Mouse (Mus musculus) stomach, embryonic 14.5 days (tissue): ENCODE results near the gene Col18a1. TPM values are rescaled to one million over a fixed set of nuclear protein-coding genes. Genes with fewer than 3 reads are reported as not detected.
A peak's percentile ranks its signal among the peaks of the same experiment; 100 is the strongest.

Experiments
- ATAC-seq: fragments of 200-750 bp; cut with Nextera tagmentation; 2 replicates; pipeline ENCODE4 v1.8.0; 2017; ENCODE audit warnings: low read depth, moderate TSS enrichment; ENCODE audit not compliant: insufficient number of reproducible peaks, insufficient read depth, low FRiP score
- H3K27ac ChIP-seq: fragments of 300-500 bp; sonication (generic); 2 replicates; pipeline ENCODE4 v1.5.1; 2014; ENCODE audit warnings: mild to moderate bottlenecking, low read length, moderate library complexity, mixed read lengths
- H3K27me3 ChIP-seq: fragments of 300-500 bp; sonication (generic); 2 replicates; pipeline ENCODE4 v1.6.1; 2014; ENCODE audit warnings: low read length, control low read depth, mixed read lengths; ENCODE audit not compliant: control insufficient read depth, insufficient read depth
- H3K36me3 ChIP-seq: fragments of 300-500 bp; sonication (generic); 2 replicates; pipeline ENCODE4 v1.6.1; 2014; ENCODE audit warnings: mild to moderate bottlenecking, control low read depth, low read length, moderate library complexity, mixed read lengths; ENCODE audit not compliant: control insufficient read depth, insufficient read depth
- H3K4me1 ChIP-seq: fragments of 300-500 bp; sonication (generic); 2 replicates; pipeline ENCODE4 v1.6.1; 2014; ENCODE audit warnings: low read length, control low read depth, mixed read lengths; ENCODE audit not compliant: control insufficient read depth, insufficient read depth
- H3K4me2 ChIP-seq: fragments of 300-500 bp; sonication (generic); replicated peaks from 2 replicates; pipeline ENCODE4 v1.6.1; 2014; ENCODE audit warnings: low read depth, low read length, control low read depth
- H3K4me3 ChIP-seq: fragments of 300-500 bp; sonication (generic); 2 replicates; pipeline ENCODE4 v1.5.1; 2014; ENCODE audit warnings: low read depth, low read length, control low read depth
- H3K9ac ChIP-seq: fragments of 300-500 bp; sonication (generic); replicated peaks from 2 replicates; pipeline ENCODE4 v1.6.1; 2014; ENCODE audit warnings: low read depth, mild to moderate bottlenecking, control low read depth, low read length, moderate library complexity, mixed read lengths
- H3K9me3 ChIP-seq: fragments of 300-500 bp; sonication (generic); 2 replicates; pipeline ENCODE4 v1.6.1; 2016; ENCODE audit warnings: low read depth, low read length, control low read depth; ENCODE audit not compliant: control insufficient read depth
- WGBS: fragments of 180-500 bp; shearing (Covaris S2); extraction: QIAGEN DNeasy Blood & Tissue Kit; methylation state at CpG from one replicate; pipeline ENCODE4 v1.1.7; 2014; 5-methylcytosine and 5-hydroxymethylcytosine counted together
- polyA plus RNA-seq: library from polyadenylated mRNA; unstranded; fragments of >200 nt; fragmentation: Nextera tagmentation; extraction: Ambion mirVana; gene quantifications from 2 replicates; pipeline ENCODE4 v1.2.1, GENCODE M21; 2014

The Col18a1 gene
- polyA plus RNA-seq, 1 experiment from 2014 or later: 49.8 TPM

GRCm38 (mm10) chr10:77048606-77049005 lies 117.7 kb downstream of the Col18a1 start:
- peaks cover 36% of the 10 kb centered on the region for H3K36me3 ChIP-seq
- H3K9me3 ChIP-seq: no peaks in the 10 kb centered on the region
- H3K4me1 ChIP-seq: no peaks in the 10 kb centered on the region
- no peak overlapping the region for H3K27ac ChIP-seq
- no peak overlapping the region for H3K4me2 ChIP-seq
- 90% methylated on average over 3 of the region's 3 CpGs for WGBS
- no peak overlapping the region for H3K4me3 ChIP-seq
- no peak for ATAC-seq
- H3K9ac ChIP-seq: no peak overlapping the region
- no peaks in the 10 kb centered on the region for H3K27me3 ChIP-seq

- WGBS: 68% methylated on average over 4 of the region's 4 CpGs
- H3K4me3 ChIP-seq: no peak overlapping the region
- H3K4me2 ChIP-seq: no peak overlapping the region
- H3K27me3 ChIP-seq: no peaks in the 10 kb centered on the region
- H3K27ac ChIP-seq: no peak overlapping the region
- H3K4me1 ChIP-seq: no peaks in the 10 kb centered on the region
- H3K9ac ChIP-seq: no peak overlapping the region
- H3K36me3 ChIP-seq: peaks cover 36% of the 10 kb centered on the region
- H3K9me3 ChIP-seq: no peaks in the 10 kb centered on the region
- ATAC-seq: no peak
These were observed 118.2 kb downstream of the Col18a1 start for GRCm38 (mm10) chr10:77048196-77048595.

- H3K36me3 ChIP-seq: peaks cover 16% of the 10 kb centered on the region; the same call in 1 of the 2 replicates
- H3K4me3 ChIP-seq: no peak overlapping the region
- no peak overlapping the region for H3K9ac ChIP-seq
- no peaks in the 10 kb centered on the region for H3K27me3 ChIP-seq
- WGBS: 79% methylated on average over 8 of the region's 8 CpGs
- H3K9me3 ChIP-seq: no peaks in the 10 kb centered on the region
- no peak for ATAC-seq
- H3K4me1 ChIP-seq: peaks cover 16% of the 10 kb centered on the region
- H3K4me2 ChIP-seq: no peak overlapping the region
- no peak overlapping the region for H3K27ac ChIP-seq
These were observed 127.7 kb downstream of the Col18a1 start for GRCm38 (mm10) chr10:77038579-77039174.

GRCm38 (mm10) chr10:77035487-77035886 lies 130.9 kb downstream of the Col18a1 start:
- H3K27ac ChIP-seq: no peak overlapping the region
- H3K4me1 ChIP-seq: peaks cover 16% of the 10 kb centered on the region
- H3K36me3 ChIP-seq: peaks cover 6% of the 10 kb centered on the region; the same call in 1 of the 2 replicates
- H3K4me2 ChIP-seq: no peak overlapping the region
- ATAC-seq: no peak
- 75% methylated on average over 6 of the region's 6 CpGs for WGBS
- H3K9me3 ChIP-seq: no peaks in the 10 kb centered on the region
- H3K4me3 ChIP-seq: no peak overlapping the region
- no peak overlapping the region for H3K9ac ChIP-seq
- H3K27me3 ChIP-seq: no peaks in the 10 kb centered on the region

GRCm38 (mm10) chr10:77033323-77034025 lies 132.9 kb downstream of the Col18a1 start:
- ATAC-seq: peak; percentile 70
- under 1% methylated on average over 30 of the region's 30 CpGs for WGBS
- Histone ChIP-seq H3K27me3 (no peaks in the 10 kb centered on the region), H3K4me1 (peaks cover 16% of the 10 kb centered on the region), H3K4me2 (peak overlapping the region; percentile 68), H3K4me3 (peak overlapping the region; percentile 64), H3K36me3 (peaks cover under 1% of the 10 kb centered on the region; the same call in 1 of the 2 replicates), H3K9ac (peak overlapping the region; percentile 53), H3K9me3 (no peaks in the 10 kb centered on the region), H3K27ac (peak overlapping the region; percentile 61; the same call in 1 of the 2 replicates)

GRCm38 (mm10) chr10:77032591-77033322 lies 133.6 kb downstream of the Col18a1 start:
- Histone ChIP-seq H3K36me3 (no peaks in the 10 kb centered on the region), H3K4me3 (peak overlapping the region; percentile 64), H3K9ac (peak overlapping the region; percentile 53), H3K27ac (peak overlapping the region; percentile 61; the same call in 1 of the 2 replicates), H3K27me3 (no peaks in the 10 kb centered on the region), H3K9me3 (no peaks in the 10 kb centered on the region), H3K4me2 (peak overlapping the region; percentile 68), H3K4me1 (peaks cover 16% of the 10 kb centered on the region)
- under 1% methylated on average over 49 of the region's 49 CpGs for WGBS
- peak; percentile 92 for ATAC-seq

GRCm38 (mm10) chr10:77031768-77032375 lies 134.5 kb downstream of the Col18a1 start, which contains the start of gene Slc19a1:
Gene Slc19a1, plus strand, starts transcription at chr10:77032241.
- H3K9me3 ChIP-seq: no peaks in the 10 kb centered on the region
- 48% methylated on average over 13 of the region's 13 CpGs for WGBS
- H3K36me3 ChIP-seq: no peaks in the 10 kb centered on the region
- peak within 1 kb of the TSS; percentile 64 for H3K4me3 ChIP-seq
- peaks cover 16% of the 10 kb centered on the region for H3K4me1 ChIP-seq
- peak within 1 kb of the TSS; percentile 68 for H3K4me2 ChIP-seq
- no peaks in the 10 kb centered on the region for H3K27me3 ChIP-seq
- ATAC-seq: no peak
- peak within 1 kb of the TSS; percentile 53 for H3K9ac ChIP-seq
- H3K27ac ChIP-seq: peak within 1 kb of the TSS; percentile 61; the same call in 1 of the 2 replicates

- no peak overlapping the region for H3K9ac ChIP-seq
- H3K36me3 ChIP-seq: no peaks in the 10 kb centered on the region
- no peak overlapping the region for H3K4me2 ChIP-seq
- 83% methylated on average over 5 of the region's 5 CpGs for WGBS
- no peak overlapping the region for H3K27ac ChIP-seq
- peaks cover 16% of the 10 kb centered on the region for H3K4me1 ChIP-seq
- no peaks in the 10 kb centered on the region for H3K9me3 ChIP-seq
- no peaks in the 10 kb centered on the region for H3K27me3 ChIP-seq
- no peak overlapping the region for H3K4me3 ChIP-seq
- no peak for ATAC-seq
These were observed 135.7 kb downstream of the Col18a1 start for GRCm38 (mm10) chr10:77030666-77031065.
